Mouse (Mus musculus): Measurements from ENCODE around the gene Tmem50a. TPM values are rescaled to one million over a fixed set of nuclear protein-coding genes. Genes with fewer than 3 reads are reported as not detected.

The Tmem50a gene
- polyA plus RNA-seq, 1 experiment from 2014 or later = 183 TPM

- H3K36me3 ChIP-seq = peaks cover 97% of the 10 kb centered on the region
- H3K27ac ChIP-seq = no peak overlapping the region
- H3K4me2 ChIP-seq (replicated peaks) = no peak overlapping the region
- no peaks in the 10 kb centered on the region for H3K9me3 ChIP-seq
- 94% methylated on average over 8 of the region's 8 CpGs for WGBS
- H3K4me3 ChIP-seq = no peak overlapping the region
- H3K27me3 ChIP-seq (replicated peaks) = no peaks in the 10 kb centered on the region
- H3K9ac ChIP-seq = no peak overlapping the region
- no peak for ATAC-seq (ENCODE audit: low FRiP score, low read depth)
- H3K4me1 ChIP-seq = no peaks in the 10 kb centered on the region
Observed at GRCm38 (mm10) chr4:134901126-134901525, 13.7 kb downstream of the Tmem50a start.

- no peaks in the 10 kb centered on the region for H3K9me3 ChIP-seq
- H3K9ac ChIP-seq = no peak overlapping the region
- H3K4me3 ChIP-seq = no peak overlapping the region
- 0 out of 2 replicates have a peak, but pooled peaks cover 3% of the 10 kb centered on the region for H3K4me1 ChIP-seq
- H3K27ac ChIP-seq = no peak overlapping the region
- WGBS = 87% methylated on average over 6 of the region's 6 CpGs
- H3K4me2 ChIP-seq (replicated peaks) = no peak overlapping the region
- H3K36me3 ChIP-seq = peaks cover 63% of the 10 kb centered on the region
- no peaks in the 10 kb centered on the region for H3K27me3 ChIP-seq (replicated peaks)
- ATAC-seq (ENCODE audit: low FRiP score, low read depth) = no peak
Observed at GRCm38 (mm10) chr4:134897256-134897655, 17.6 kb downstream of the Tmem50a start.

- 83% methylated on average over 6 of the region's 6 CpGs for WGBS
- peaks cover 14% of the 10 kb centered on the region for H3K36me3 ChIP-seq
- no peak for ATAC-seq (ENCODE audit: low FRiP score, low read depth)
Observed at GRCm38 (mm10) chr4:134892096-134892495, 22.7 kb downstream of the Tmem50a start.

GRCm38 (mm10) chr4:134884364-134884763, 30.5 kb downstream of the Tmem50a start:
- no peak overlapping the region for H3K4me3 ChIP-seq
- H3K9ac ChIP-seq = no peak overlapping the region
- no peak overlapping the region for H3K27ac ChIP-seq
- H3K4me2 ChIP-seq (replicated peaks) = no peak overlapping the region
- WGBS = 91% methylated on average over 4 of the region's 4 CpGs
- no peaks in the 10 kb centered on the region for H3K9me3 ChIP-seq
- H3K4me1 ChIP-seq = peaks cover 5% of the 10 kb centered on the region; the same call in 1 of the 2 replicates
- H3K27me3 ChIP-seq (replicated peaks) = 0 out of 2 replicates have a peak, but pooled peaks cover 2% of the 10 kb centered on the region
- no peak for ATAC-seq (ENCODE audit: low FRiP score, low read depth)
- no peaks in the 10 kb centered on the region for H3K36me3 ChIP-seq

More at GRCm38 (mm10) chr4:134892096-134892495, 22.7 kb downstream of the Tmem50a start:
- H3K9me3 ChIP-seq = no peaks in the 10 kb centered on the region
- H3K27ac ChIP-seq = no peak overlapping the region
- no peak overlapping the region for H3K4me2 ChIP-seq (replicated peaks)
- H3K4me1 ChIP-seq = 0 out of 2 replicates have a peak, but pooled peaks cover 3% of the 10 kb centered on the region
- no peaks in the 10 kb centered on the region for H3K27me3 ChIP-seq (replicated peaks)
- H3K4me3 ChIP-seq = no peak overlapping the region
- H3K9ac ChIP-seq = no peak overlapping the region

- Histone ChIP-seq H3K27ac (no peak overlapping the region), H3K9me3 (no peaks in the 10 kb centered on the region), H3K4me1 (peaks cover 6% of the 10 kb centered on the region; the same call in 1 of the 2 replicates), H3K27me3 (replicated peaks) (0 out of 2 replicates have a peak, but pooled peaks cover 2% of the 10 kb centered on the region), H3K4me2 (replicated peaks) (no peak overlapping the region), H3K9ac (no peak overlapping the region), H3K36me3 (no peaks in the 10 kb centered on the region), H3K4me3 (no peak overlapping the region)
- 90% methylated on average over 10 of the region's 10 CpGs for WGBS
- no peak for ATAC-seq (ENCODE audit: low FRiP score, low read depth)
Observed at GRCm38 (mm10) chr4:134883808-134884207, 31.0 kb downstream of the Tmem50a start.

- H3K9ac ChIP-seq = no peak overlapping the region
- H3K36me3 ChIP-seq = no peaks in the 10 kb centered on the region
- peaks cover 6% of the 10 kb centered on the region; the same call in 1 of the 2 replicates for H3K4me1 ChIP-seq
- H3K4me2 ChIP-seq (replicated peaks) = no peak overlapping the region
- no peak for ATAC-seq (ENCODE audit: low FRiP score, low read depth)
- H3K27me3 ChIP-seq (replicated peaks) = 0 out of 2 replicates have a peak, but pooled peaks cover 2% of the 10 kb centered on the region
- no peak overlapping the region for H3K27ac ChIP-seq
- H3K9me3 ChIP-seq = no peaks in the 10 kb centered on the region
- 29% methylated on average over 7 of the region's 7 CpGs for WGBS
- H3K4me3 ChIP-seq = no peak overlapping the region
Observed at GRCm38 (mm10) chr4:134883266-134883665, 31.6 kb downstream of the Tmem50a start.

- no peak for ATAC-seq (ENCODE audit: low FRiP score, low read depth)
- peak overlapping the region; percentile 60 for H3K4me2 ChIP-seq (replicated peaks)
- no peak overlapping the region for H3K4me3 ChIP-seq
- no peaks in the 10 kb centered on the region for H3K9me3 ChIP-seq
- H3K4me1 ChIP-seq = peaks cover 6% of the 10 kb centered on the region; the same call in 1 of the 2 replicates
- H3K27me3 ChIP-seq (replicated peaks) = 0 out of 2 replicates have a peak, but pooled peaks cover 2% of the 10 kb centered on the region
- H3K27ac ChIP-seq = no peak overlapping the region
- 35% methylated on average over 6 of the region's 6 CpGs for WGBS
- no peaks in the 10 kb centered on the region for H3K36me3 ChIP-seq
- no peak overlapping the region for H3K9ac ChIP-seq
Observed at GRCm38 (mm10) chr4:134880041-134880440, 34.8 kb downstream of the Tmem50a start.

GRCm38 (mm10) chr4:134879410-134879981, 35.3 kb downstream of the Tmem50a start:
- Histone ChIP-seq H3K4me2 (replicated peaks) (peak overlapping the region; percentile 60), H3K27me3 (replicated peaks) (0 out of 2 replicates have a peak, but pooled peaks cover 2% of the 10 kb centered on the region), H3K4me3 (no peak overlapping the region; the same call in 1 of the 2 replicates), H3K9me3 (no peaks in the 10 kb centered on the region), H3K36me3 (no peaks in the 10 kb centered on the region), H3K9ac (no peak overlapping the region), H3K27ac (no peak overlapping the region), H3K4me1 (peaks cover 6% of the 10 kb centered on the region; the same call in 1 of the 2 replicates)
- ATAC-seq (ENCODE audit: low FRiP score, low read depth) = peak; percentile 17; the same call in 1 of the 2 replicates
- WGBS = 4% methylated on average over 17 of the region's 17 CpGs

- 90% methylated on average over 9 of the region's 9 CpGs for WGBS
- ATAC-seq (ENCODE audit: low FRiP score, low read depth) = no peak
- Histone ChIP-seq H3K4me2 (replicated peaks) (no peak overlapping the region), H3K4me3 (no peak overlapping the region), H3K4me1 (peaks cover 6% of the 10 kb centered on the region; the same call in 1 of the 2 replicates), H3K9ac (no peak overlapping the region), H3K36me3 (no peaks in the 10 kb centered on the region), H3K9me3 (no peaks in the 10 kb centered on the region), H3K27me3 (replicated peaks) (no peaks in the 10 kb centered on the region), H3K27ac (no peak overlapping the region)
Observed at GRCm38 (mm10) chr4:134876171-134876570, 38.7 kb downstream of the Tmem50a start.

GRCm38 (mm10) chr4:134871950-134872349, 42.9 kb downstream of the Tmem50a start:
- H3K27me3 ChIP-seq (replicated peaks) = peaks cover 25% of the 10 kb centered on the region
- H3K4me1 ChIP-seq = no peaks in the 10 kb centered on the region
- no peak overlapping the region for H3K27ac ChIP-seq
- WGBS = 44% methylated on average over 2 of the region's 2 CpGs
- no peak overlapping the region for H3K9ac ChIP-seq
- no peak overlapping the region for H3K4me3 ChIP-seq
- H3K9me3 ChIP-seq = no peaks in the 10 kb centered on the region
- H3K36me3 ChIP-seq = no peaks in the 10 kb centered on the region
- ATAC-seq (ENCODE audit: low FRiP score, low read depth) = no peak
- no peak overlapping the region for H3K4me2 ChIP-seq (replicated peaks)

- H3K36me3 ChIP-seq = no peaks in the 10 kb centered on the region
- H3K27ac ChIP-seq = no peak overlapping the region
- WGBS = 35% methylated on average over 4 of the region's 4 CpGs
- no peak for ATAC-seq (ENCODE audit: low FRiP score, low read depth)
- H3K4me2 ChIP-seq (replicated peaks) = no peak overlapping the region
- H3K9ac ChIP-seq = no peak overlapping the region
- H3K9me3 ChIP-seq = no peaks in the 10 kb centered on the region
- H3K27me3 ChIP-seq (replicated peaks) = peaks cover 25% of the 10 kb centered on the region
- no peak overlapping the region for H3K4me3 ChIP-seq
- no peaks in the 10 kb centered on the region for H3K4me1 ChIP-seq
Observed at GRCm38 (mm10) chr4:134871477-134871876, 43.3 kb downstream of the Tmem50a start.

- no peak overlapping the region for H3K4me2 ChIP-seq (replicated peaks)
- H3K36me3 ChIP-seq = no peaks in the 10 kb centered on the region
- no peaks in the 10 kb centered on the region for H3K4me1 ChIP-seq
- peaks cover 25% of the 10 kb centered on the region for H3K27me3 ChIP-seq (replicated peaks)
- no peak for ATAC-seq (ENCODE audit: low FRiP score, low read depth)
- H3K9me3 ChIP-seq = no peaks in the 10 kb centered on the region
- WGBS = 57% methylated on average over 7 of the region's 7 CpGs
- H3K9ac ChIP-seq = no peak overlapping the region
- H3K27ac ChIP-seq = no peak overlapping the region
- no peak overlapping the region for H3K4me3 ChIP-seq
Observed at GRCm38 (mm10) chr4:134869815-134870375, 44.9 kb downstream of the Tmem50a start.

All from neural tube, embryonic 12.5 days (tissue).